Mouse (Mus musculus) layer of hippocampus, postnatal 10 days (tissue): ENCODE results near the gene Defa36. TPM values are rescaled to one million over a fixed set of nuclear protein-coding genes. Genes with fewer than 3 reads are reported as not detected.
"Not testable (repeated sequence)": the region's sequence is repeated elsewhere in the genome, so short reads cannot be mapped to it uniquely, and the experiment has no call there.

Experiments used
- DNase-seq, 2 experiments: peaks; one replicate each; pipeline ENCODE4 v3.0.0; 2021; ENCODE audit warnings: low spot score in 2 of 2
- long read RNA-seq: library from polyadenylated mRNA; stranded (forward); transcript quantifications from one replicate; pipeline ENCODE4 v2.0.0, GENCODE M21; 2023
- total RNA-seq, 2 experiments: library from RNA; stranded (reverse); gene quantifications; 2 replicates each; pipeline ENCODE4 v1.2.3; 2021

Defa36 gene
- not detected for total RNA-seq
- long read RNA-seq: 0 reads

GRCm38 (mm10) chr8:21427111-21427510 is at the start of gene Defa36:
Defa36 (plus strand) TSS chr8:21427411.
- not testable (repeated sequence) for DNase-seq

- not testable (repeated sequence) for DNase-seq
These were observed 49.0 kb upstream of the Defa36 start, which contains the start of gene Defa2 for GRCm38 (mm10) chr8:21378215-21378614. Defa2 (plus strand) TSS chr8:21378515.

DNA sequence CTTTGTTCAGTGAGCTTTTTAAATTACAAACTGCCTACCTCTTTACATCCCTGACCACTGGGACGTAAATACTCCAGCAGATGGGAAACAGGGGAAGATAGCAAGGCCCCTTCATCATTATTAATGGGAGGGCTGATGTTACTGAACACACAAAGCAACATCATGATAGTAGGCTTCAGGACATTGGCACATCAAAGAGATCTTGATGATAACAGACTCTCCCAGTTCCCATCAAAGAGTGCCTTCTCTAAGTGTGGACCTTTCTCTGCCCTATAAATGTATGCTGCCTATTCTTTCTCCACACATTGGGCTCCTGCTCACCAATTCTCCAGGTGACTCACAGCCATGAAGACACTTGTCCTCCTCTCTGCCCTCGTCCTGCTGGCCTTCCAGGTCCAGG is 35.7 kb upstream of the Defa36 start, which contains the start of gene Defa33:
Defa33 (plus strand) TSS at position 301 of the 400 bp plus-strand sequence.
- DNase-seq: not testable (repeated sequence)

GRCm38 (mm10) chr8:21456460-21456859 is 29.2 kb downstream of the Defa36 start, which contains the start of gene Gm7849:
Gm7849 (minus strand) TSS chr8:21456560.
- not testable (repeated sequence) for DNase-seq

Other genes starting within 250 kb of the Defa36 start
- gene Defa31, start 235.8 kb upstream of the Defa36 start, total RNA-seq: not detected
- gene Gm15293, start 225.8 kb upstream of the Defa36 start, total RNA-seq: not detected
- gene Gm15292, start 177.7 kb upstream of the Defa36 start, total RNA-seq: not detected
- gene Defa27, start 111.9 kb upstream of the Defa36 start, total RNA-seq: not detected
- gene Defa29, start 100.4 kb upstream of the Defa36 start, total RNA-seq: not detected
- gene Defa2, start 48.9 kb upstream of the Defa36 start, total RNA-seq: not detected
- not detected for gene Defa33, start 35.6 kb upstream of the Defa36 start, total RNA-seq
- gene Gm7849, start 29.1 kb downstream of the Defa36 start, total RNA-seq: not detected
- not detected for gene Defa20, start 81.8 kb downstream of the Defa36 start, total RNA-seq
- gene Defa32, start 101.6 kb downstream of the Defa36 start, total RNA-seq: not detected
- not detected for gene Defa37, start 138.0 kb downstream of the Defa36 start, total RNA-seq
- gene Defa28, start 155.6 kb downstream of the Defa36 start, total RNA-seq: not detected
- gene Gm7861, start 167.1 kb downstream of the Defa36 start, total RNA-seq: not detected
- gene Defa26, start 190.8 kb downstream of the Defa36 start, total RNA-seq: not detected
- gene Defa17, start 228.4 kb downstream of the Defa36 start, total RNA-seq: not detected
- gene Defa34, start 238.4 kb downstream of the Defa36 start, total RNA-seq: not detected